Mouse (Mus musculus) megakaryocyte, embryonic 14.5 days (primary cell): ENCODE data around the gene Dbn1.

Experiments
- FLI1 ChIP-seq: IDR thresholded peaks from 2 replicates; pipeline ENCODE4 v1.6.1; 2012; ENCODE audit warnings: low read length, inconsistent platforms, mixed read lengths
- GATA1 ChIP-seq: IDR thresholded peaks from 3 replicates; pipeline ENCODE4 v1.6.1; 2012; ENCODE audit warnings: mixed read lengths, low read length, inconsistent platforms, borderline replicate concordance

DNA sequence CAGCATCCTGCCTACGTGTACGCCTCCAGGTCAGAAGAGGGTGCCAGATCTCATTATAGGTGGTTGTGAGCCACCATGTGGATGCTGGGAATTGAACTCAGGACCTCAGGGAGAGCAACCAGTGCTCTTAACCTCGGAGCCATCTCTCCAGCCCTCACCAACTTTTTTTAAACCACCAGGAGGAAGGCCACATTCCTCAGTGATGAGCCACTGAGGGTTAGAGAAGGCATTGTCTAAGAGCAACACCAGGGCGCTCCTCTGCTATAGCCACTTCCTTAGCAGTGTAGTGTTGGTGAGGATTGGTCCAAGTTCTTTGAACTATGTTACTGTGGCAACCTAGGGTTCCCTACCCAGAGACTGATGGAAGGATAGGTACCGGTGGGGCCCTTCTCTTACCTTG, 12.2 kb downstream of the Dbn1 start:
- TF ChIP-seq GATA1 (no peak), FLI1 (no peak)
